Mouse (Mus musculus): ENCODE measurements at regions not wholly inside any gene's neighbourhood (a gene's known extent, or its start where the extent isn't known, plus 50 kb on each side); places are given as distances from the start of the nearest gene placed in this dataset.
A peak's percentile ranks its signal among the peaks of the same experiment; 100 is the strongest.

DNA sequence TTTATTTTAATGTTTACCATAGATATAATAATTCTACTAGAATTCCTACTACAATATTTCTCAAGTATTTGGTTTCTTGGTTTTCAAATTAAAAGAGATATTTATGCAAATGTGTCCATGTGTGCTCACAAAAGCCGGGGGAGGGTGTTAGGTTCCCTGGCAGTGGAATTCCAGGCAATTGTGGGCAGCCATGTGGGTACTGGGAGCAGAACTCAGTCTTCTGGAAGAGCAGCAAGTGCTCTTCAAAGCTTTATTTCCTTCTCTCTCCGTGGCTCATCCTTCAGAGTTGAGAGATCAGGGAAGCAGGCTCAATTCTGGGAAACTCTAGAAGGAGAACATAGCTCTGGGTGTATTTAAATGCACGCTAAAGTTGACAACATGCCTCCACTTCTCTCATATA lies 178.8 kb upstream of the Fat4 start:
- WGBS: 83% methylated on average over 3 of the region's 3 CpGs
- DNase-seq (ENCODE audit: low read depth, low spot score): no peak

DNA sequence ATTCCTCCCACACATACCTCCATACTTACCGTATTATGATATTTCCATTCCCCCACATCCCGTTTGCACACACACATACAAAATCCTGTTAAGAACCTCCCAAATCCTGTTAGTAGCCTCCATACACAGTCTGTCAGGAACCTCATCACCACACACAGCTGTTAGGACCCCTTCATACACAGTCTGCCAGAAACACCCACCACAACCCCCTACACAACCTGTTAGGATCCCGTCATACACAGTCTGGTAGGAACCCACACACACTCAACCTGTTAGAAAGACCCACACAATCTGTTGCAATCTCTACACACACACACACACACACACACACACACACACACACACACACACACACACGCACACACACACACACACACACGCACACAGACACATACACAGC lies 187.5 kb upstream of the Fat4 start:
- 85% methylated on average over 5 of the region's 5 CpGs for WGBS

DNA sequence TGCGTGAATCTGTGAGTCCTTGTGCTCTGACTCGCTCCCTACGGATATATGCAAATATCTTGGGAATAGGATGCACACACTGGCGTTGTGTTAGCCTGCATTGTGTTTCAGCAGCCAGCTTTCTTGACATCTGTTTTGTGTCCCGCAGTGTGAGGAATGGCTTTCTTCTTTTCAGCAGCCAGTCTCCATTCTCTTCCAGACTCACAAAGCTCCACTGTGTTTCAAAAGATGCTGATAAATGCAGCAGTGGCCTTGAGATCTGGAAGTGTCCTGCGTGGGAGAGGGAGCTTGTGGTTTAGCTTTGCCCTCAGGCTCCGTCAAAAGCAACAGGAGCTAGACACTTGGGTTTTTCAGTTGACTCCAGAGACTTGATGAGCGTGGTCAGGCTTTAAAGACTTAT lies 188.9 kb upstream of the Fat4 start:
- no peak for DNase-seq (ENCODE audit: low read depth, low spot score)
- 66% methylated on average over 8 of the region's 8 CpGs for WGBS

More for the DNA sequence above, 187.5 kb upstream of the Fat4 start:
- no peak for DNase-seq (ENCODE audit: low read depth, low spot score)

DNA sequence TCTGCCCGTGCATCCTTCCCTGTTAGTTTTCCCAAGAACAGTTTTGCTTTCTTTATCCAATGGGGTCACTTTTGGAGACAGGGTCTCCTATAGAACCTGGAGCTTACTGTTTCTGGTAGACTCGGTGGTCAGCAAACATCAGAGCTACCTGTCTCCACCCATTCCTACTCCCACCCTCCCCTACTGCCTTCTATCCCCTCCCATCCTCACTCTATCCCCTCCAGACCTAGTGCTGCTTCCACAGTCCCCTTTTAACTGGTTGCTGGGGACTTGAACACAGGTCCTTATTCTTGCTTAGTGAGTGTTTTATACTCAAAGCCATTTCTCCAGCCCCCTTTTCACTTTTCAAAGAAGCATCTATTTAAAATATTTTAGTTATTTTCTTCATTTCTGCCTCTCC lies 189.4 kb upstream of the Fat4 start:
- WGBS: 77% methylated on average over 2 of the region's 2 CpGs
- no peak for DNase-seq (ENCODE audit: low read depth, low spot score)

DNA sequence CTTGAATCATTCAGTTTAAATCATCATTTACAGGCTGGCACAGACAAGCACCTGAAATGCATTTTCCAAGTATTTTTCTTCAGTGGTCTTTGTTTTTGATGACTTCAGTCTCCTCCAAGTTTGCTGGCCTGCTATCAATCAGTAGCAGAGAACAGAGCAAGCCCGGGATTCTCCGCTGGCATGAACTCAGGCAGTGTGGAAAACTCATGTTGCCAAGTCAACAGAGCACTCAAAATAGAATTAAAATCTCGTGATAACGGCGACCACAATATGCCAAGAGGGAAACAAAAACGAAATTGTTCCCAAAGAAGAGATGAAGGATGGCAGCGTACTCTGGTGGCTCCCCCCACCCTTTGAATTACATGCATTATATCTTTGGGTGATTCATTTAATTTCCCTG lies 190.9 kb upstream of the Fat4 start:
- 69% methylated on average over 7 of the region's 7 CpGs for WGBS
- DNase-seq (ENCODE audit: low read depth, low spot score): no peak

DNA sequence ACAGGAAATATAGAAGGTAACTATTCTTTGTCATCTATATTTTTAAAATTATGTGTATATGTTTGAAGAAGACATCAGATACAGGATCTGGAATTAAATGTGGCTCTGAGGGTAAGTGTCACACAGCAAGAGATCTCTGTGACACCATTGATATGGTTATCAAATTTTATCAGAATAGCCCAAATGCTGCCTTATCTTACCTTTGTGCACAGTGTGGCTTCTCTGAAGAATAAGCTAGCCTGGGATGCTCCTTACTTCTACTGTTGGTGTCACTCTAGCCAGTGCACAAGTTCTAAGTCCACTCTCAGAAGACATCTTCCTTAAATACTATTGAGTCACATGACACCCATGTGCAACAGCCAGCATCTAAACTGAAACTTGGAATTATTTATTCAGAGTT lies 194.0 kb upstream of the Fat4 start:
- no peak for DNase-seq (ENCODE audit: low read depth, low spot score)

DNA sequence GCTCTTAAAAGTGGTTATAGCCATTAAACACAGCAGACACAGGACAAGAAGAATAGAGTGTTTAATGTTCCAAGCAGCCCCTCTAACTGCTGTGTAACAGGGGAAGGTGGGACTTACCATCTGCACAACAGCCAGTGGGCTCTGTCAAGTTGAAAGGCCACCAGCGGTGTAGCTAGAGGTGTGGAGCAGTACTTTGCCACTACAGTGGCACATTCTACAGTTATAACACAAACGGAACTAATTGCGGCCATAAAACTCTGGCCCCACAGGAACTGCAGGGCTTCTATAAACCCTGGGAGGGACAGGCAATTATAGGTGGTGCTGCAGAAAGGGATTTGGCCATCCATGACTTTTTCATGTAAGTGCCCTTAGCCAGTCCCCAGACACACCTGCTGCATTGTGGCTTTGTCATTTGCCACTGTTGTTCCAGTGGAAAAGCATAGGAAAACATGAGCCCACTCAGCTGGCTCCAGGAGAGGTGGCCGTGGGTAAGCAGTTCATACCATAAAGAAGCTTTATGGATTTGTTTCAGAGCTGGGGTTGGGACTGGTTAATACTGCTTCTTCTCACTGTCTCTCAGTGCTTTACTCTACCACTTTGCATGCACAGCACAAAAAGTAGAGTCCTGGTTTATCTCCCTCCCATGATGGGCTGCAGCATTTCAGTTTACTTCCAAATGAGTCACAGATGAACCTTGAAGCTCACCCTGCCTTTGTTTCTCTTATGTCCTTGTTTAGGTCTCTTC lies 199.8 kb upstream of the Ankrd50 start:
- 25% methylated on average over 4 of the region's 4 CpGs for WGBS

DNA sequence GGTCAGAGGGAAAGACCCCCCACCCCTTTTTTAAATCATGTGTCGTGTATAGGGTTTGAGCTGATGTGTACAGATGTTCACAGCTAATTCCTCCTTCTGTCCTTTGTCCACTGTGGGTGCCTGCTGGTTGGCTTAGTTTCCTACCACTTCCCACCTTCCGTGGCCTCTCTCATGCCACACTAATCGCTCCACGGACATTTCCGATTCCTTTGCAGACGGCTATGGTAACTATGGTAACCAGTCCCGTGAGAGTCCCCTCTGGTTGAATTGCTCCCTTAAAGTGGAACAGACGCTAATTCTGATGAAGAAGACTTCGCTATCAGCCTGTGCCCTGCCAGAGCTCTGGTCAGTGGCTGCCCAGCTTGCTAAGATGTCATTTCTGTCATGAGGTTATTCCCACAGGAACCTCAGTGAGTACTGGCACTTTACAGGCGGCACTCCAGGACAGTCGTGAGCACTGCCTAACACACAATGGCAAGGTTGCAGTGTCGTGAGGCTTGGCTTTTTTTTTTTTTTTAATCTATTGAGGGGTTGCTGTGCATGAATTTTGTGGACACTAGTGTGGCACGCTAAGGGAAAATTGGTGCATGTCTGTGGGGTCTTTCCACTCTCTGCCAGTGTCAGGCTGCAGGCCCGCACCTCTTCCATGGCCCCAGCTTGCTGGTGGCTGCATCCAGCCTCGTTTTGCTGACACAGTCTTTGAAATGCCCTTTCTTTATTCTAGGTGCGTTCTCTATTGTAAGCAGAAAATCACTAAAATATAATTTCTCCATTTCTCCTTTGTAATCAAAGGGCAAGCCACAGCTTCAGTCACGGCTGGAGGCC lies 179.2 kb upstream of the Ankrd50 start:
- no peak for DNase-seq (ENCODE audit: low read depth, low spot score)
- WGBS: 69% methylated on average over 17 of the region's 17 CpGs

More for the DNA sequence above, 199.8 kb upstream of the Ankrd50 start:
- peak; percentile 77 for DNase-seq (ENCODE audit: low read depth, low spot score)

DNA sequence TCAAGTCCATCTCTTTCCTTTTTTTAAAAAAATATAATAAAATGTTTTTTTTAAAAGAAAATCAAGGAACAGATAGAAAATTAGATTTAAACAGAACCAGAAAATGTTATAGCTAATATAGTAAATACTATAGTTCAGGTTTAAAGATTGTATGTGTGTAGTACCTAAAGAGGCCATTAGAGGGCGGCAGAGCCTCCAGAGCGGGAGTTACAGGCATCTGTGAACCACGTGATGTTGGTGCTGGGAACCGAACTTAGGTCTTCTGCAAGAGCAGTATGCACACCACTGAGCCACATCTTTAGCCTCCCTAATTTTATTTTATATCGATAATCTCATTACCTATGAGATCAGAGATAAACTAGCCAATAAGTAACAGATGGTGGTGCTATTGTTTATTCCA lies 178.4 kb upstream of the Ankrd50 start:
- 85% methylated on average over 5 of the region's 5 CpGs for WGBS

DNA sequence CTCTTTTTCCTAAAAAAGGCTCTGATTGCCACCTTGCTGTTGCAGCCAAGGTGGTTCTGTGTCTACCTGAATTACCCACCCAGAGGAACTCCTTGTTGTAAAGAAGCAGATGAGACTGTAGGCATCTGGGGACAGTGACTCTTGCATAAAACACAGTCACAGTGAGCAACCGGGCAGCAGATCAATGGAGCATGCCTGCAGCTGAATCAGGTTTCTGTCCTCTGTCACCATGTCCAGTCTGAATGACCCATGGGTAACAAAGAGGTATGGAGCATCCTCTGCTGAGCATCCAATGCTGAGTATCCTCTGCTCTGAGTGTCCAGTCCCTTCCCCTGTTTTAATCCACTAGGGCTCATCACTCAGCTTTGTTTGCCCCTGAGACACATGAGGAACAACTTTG lies 172.1 kb upstream of the Ankrd50 start:
- 83% methylated on average over 1 of the region's 1 CpGs for WGBS
- no peak for DNase-seq (ENCODE audit: low read depth, low spot score)

More for the DNA sequence above, 178.4 kb upstream of the Ankrd50 start:
- no peak for DNase-seq (ENCODE audit: low read depth, low spot score)

DNA sequence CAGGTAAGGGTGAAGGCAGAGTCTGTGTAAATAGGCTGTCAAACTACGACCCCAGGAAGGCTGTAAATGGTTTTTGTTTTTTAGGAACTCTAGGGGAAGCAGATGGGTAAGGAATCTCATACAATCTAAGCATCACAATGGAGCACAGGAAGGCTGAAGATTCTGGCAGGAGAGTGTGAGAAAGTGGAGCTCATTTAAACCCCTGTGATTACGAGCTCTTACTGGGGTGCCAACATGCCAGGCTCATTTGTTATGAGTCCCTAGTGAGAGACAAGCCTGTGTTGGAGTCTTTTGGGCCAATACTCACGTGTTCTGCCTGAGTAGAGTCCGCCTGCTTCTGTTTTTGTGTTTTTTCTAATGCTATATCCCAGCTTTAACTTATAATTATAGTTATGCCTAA lies 169.3 kb upstream of the Ankrd50 start:
- WGBS: 64% methylated on average over 4 of the region's 4 CpGs
- no peak for DNase-seq (ENCODE audit: low read depth, low spot score)

DNA sequence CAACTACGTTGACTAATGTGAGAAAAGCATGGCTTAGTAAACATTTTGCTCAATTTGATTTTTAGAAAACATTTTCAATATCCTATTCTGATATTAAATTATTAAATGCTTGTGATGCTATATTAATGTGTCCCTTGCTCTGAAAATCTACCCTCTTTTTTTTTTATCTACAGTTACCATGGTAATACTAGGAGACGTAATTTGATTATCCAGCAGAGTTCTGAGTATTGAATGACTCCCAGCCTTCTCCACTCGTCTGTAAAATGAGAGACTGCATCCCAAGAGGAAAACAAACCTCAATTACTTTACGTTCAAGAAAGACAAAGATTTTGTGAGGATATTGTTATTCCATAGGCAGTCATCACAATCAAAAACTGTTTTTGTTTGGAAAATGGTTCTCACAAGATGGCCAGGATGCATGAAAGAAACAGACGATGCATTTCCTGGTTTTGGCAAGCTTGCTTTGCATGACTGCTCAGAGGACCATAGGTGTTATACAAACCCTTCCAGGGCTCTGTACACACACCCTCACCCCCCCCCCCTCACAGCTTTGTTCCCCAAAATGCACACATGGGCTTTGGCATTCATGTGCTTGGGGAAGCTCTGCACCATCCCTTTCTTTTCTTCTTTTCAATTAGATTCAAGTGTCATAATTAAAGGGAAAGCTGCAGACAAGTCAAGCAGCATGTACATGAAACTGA lies 168.5 kb upstream of the Ankrd50 start:
- WGBS: 72% methylated on average over 5 of the region's 5 CpGs
- DNase-seq (ENCODE audit: low read depth, low spot score): no peak

DNA sequence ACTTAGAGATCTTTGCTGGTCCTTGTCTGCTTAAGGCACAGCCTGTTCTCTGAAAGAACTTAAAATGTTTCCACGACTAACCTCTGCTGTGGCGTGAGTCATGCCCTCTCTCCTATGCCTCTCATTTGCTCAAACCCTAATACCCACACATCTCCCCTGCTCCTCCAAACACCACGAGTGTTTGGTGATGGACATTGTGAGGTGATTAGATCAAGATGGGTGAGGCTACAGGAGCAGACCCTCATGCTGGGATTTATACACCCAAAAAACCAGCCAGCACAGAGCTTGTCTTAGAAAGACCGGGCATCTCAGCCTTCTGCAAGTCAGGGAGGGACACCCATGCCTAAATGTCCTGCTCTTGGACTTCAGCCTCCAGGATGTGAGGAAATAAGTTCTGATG lies 165.5 kb upstream of the Ankrd50 start:
- DNase-seq (ENCODE audit: low read depth, low spot score): no peak
- WGBS: 63% methylated on average over 4 of the region's 4 CpGs

DNA sequence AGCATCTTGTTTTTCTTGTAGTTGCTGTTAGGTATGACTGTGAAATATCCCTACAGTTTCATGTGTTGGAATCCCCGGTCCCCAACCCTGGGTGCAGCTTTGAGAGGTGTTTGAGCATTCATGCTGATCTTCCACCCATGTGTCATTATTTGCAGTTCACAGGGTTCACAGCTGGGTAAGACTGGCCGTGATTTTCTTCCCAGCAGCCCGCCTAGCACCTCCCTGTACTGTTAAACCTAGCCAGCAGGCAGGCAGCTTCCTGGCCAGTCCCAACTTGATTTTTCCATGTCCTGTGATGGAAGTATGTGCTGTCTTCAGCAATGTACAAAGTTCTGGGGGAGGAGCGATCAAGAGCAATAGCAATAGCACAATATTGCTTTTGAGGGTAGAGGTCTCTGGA lies 164.0 kb upstream of the Ankrd50 start:
- DNase-seq (ENCODE audit: low read depth, low spot score): no peak

DNA sequence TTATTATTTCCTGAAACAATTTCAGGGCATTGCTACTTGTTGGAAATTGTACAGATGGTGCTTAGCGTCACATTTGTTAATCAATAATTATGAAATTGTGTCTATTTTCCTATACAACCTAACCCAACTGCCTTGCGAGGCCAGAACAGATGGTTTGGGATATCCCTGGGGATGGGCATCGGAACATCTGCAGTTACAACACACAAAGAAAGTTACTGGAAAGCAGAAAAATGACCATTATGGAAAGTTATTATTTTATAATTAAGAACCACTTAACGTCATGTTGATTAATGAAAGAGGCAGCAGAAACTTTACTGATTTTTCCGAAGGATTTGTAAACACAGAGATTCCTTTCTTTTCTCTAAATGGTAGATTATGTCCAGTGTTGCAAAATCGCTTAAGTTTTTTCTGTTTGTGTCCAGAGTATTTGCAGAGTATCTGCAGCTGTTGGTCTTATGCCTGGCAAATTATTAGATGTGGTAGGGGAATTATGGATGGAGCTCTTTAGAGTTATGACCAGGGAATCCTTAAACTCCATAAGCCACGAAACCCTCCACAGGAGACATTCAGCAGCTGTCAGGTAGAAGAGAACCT lies 163.2 kb upstream of the Ankrd50 start:
- 69% methylated on average over 7 of the region's 7 CpGs for WGBS
- no peak for DNase-seq (ENCODE audit: low read depth, low spot score)

More for the DNA sequence above, 164.0 kb upstream of the Ankrd50 start:
- 39% methylated on average over 4 of the region's 4 CpGs for whole genome bisulfite sequencing

DNA sequence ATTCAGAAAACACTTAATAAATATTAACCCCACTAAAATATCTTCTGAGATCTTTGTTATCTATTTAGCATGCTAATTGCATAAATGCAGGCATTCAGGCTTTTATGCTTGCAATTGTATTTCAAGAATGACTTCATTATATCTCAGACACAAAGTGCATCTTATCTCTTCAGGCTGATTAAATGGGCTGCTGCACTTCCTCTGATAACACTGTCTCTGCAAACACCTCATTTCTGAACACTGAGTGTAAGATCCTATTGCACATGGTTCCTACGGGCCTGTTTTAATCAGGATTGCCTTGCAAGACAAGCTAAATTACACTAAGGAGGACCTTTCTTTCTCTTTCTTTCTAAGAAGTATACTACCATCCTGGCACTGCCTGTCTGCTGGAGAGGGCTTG lies 157.1 kb upstream of the Ankrd50 start:
- 65% methylated on average over 1 of the region's 1 CpGs for whole genome bisulfite sequencing
- DNase-seq (ENCODE audit: low read depth, low spot score): no peak

DNA sequence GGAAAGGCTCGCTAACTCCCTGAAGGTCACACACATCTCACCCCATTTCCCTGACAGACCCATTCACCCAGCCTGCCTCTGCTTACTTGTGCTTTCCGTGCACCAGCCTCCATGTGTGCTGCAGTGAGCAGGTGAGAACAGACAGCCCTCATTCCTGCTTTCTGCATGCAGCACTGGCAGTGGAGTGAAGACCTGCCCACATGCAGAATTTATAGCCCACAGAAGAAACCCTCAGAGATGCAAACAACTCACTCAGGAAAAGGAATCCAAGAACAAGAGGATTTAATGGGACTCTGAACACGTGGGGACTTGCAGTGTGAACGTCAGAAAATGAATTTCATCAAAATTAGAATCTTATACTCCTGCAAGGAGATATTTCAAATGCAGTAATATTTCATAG lies 152.2 kb upstream of the Ankrd50 start:
- 61% methylated on average over 4 of the region's 4 CpGs for WGBS
- DNase-seq (ENCODE audit: low read depth, low spot score): no peak

DNA sequence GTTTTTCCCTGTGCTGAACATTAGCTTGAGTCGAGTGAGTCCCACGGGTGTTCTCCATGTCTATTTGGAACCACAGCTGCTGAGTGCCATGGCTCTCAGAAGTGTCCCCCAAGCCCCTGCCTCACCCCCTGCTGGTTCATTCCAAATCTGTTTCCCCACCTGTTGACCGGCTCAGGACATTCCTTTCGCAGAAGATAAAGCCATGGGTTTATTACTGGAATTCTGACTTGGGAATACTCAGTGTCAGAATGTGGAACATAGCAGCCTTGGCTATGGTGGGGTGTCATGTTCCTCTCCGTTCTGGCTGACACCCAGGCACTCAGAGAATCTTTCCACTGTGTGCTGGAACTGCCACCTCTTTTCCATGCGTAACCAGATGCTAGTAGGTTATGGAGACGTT lies 148.7 kb upstream of the Ankrd50 start:
- 64% methylated on average over 7 of the region's 7 CpGs for WGBS
- DNase-seq (ENCODE audit: low read depth, low spot score): no peak

DNA sequence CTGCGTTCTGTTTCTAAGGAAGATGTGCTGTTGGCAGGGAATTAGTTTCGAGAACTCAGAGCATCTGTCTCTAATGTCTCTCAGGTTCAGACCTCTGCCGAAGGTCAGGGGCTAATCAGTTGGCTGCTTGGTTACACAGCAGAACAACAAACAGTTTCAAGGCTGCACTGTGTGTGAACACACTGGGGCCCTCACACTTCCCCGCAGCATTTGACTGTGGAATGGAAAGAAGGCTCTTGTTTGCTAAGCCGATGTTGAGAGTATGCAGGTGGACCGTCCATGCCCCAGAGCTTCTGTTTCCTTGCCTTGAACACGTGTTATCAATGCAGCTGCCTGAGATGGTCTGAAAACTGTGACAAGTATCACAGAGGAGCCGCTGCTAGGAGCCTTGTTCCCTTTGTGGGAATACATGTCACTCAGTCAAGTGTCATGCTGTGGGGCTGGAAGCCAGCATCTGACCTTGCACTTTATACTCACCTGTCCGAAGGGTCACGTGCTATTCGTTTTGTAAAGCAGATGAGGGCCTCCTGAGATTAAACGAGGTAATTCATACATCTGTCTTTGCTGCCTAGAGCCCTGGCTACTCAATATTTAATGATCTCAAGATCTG lies 141.0 kb upstream of the Ankrd50 start:
- no peak for DNase-seq (ENCODE audit: low read depth, low spot score)
- WGBS: 45% methylated on average over 12 of the region's 12 CpGs

DNA sequence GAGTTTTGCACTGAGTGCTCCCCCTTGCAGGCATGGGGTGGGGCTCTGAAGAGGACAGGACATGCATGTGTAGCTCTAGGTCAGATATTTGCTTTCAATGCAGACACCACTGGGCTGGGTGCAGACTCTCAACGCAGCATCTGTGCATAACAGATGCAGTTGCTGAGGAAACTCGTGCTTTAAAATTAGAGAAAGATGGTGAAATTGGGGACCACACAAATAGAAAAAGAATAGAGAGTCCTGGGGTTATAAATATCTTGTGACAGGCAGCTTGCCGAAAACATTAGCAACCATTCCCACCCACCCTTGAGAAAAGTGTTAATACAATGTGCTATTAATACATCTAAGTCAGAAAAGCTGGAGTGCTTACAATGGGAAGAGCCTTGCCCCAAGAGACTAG lies 133.3 kb upstream of the Ankrd50 start:
- DNase-seq (ENCODE audit: low read depth, low spot score): no peak
- WGBS: 62% methylated on average over 3 of the region's 3 CpGs

Data from large intestine, adult 2 months (tissue).